Mouse (Mus musculus): Measurements from ENCODE around the gene Spty2d1.

Gene Spty2d1

DNA sequence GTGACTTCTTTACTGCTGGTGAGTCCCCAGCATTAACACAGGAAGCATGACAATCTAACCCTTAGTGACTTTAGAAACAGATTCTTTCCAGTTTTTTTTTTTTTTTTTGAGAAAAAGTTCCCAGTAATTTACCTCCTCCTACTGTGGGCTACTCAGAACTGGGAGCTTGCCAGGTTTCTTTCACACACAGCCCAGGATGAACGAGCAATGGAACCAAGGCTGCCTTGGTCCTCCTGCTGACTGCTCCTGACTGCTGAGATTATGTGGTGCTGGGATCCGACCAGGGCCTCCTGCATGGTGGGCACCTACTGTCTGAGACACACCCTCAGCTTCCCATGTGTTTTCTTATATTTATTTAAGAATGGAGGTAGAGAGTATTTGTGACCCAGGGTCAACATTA, 21.1 kb downstream of the Spty2d1 start:
- no peak for DNase-seq (ENCODE audit: low spot score)

DNA sequence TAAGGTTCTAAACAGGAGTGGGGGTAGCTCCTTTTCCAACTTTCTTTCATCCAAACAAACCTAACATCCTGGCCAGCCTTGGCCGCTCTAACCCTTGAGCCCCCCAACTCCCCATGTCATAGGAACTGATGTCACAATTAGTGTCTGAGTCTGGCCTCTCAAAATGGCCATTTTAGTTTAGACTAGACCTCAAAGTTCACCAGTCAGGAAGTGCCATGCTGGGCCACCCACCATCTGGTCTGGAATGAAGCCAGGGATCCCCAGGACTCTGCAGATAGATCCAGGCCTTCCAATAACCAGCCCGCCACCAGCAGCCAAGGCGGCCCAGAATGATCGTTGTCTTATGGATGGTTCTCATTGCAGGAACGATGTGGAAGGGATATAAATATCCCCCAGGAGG, 21.6 kb downstream of the Spty2d1 start:
- DNase-seq (ENCODE audit: low spot score) = no peak

DNA sequence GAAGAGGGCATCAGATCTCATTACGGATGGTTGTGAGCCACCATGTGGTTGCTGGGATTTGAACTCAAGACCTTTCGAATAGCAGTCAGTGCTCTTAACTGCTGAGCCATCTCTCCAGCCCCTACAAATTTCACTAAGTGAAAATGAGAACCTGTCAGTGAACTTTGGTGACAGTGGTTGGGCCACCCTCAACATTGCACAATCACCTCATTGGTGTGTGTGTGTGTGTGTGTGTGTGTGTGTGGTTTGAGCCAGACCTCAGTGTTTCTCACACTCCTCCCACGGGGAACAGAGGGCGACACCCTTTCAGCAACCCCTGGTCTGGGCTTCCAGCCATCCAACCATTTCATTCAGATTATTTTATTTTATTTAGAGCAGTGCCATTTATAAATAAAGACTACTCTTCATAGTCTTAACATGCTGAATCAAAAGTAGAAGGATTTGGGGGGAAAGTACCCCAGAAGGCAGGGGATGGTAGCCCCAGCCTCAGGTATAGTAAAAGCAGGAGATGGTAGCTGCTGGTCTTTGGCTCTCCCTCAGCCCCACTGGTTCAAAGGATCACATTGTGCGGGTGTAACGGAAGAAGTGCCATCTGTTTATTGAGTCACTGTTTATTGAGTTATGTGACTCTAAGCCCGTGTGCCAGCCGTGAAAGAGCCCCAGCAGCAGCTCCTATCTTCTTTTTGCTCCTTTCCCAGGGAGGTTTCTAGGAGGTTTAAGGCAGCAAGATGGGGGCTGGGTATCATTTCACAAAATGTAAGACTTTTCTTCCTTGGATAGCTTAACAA, 22.3 kb downstream of the Spty2d1 start:
- no peak for DNase-seq (ENCODE audit: low spot score)

DNA sequence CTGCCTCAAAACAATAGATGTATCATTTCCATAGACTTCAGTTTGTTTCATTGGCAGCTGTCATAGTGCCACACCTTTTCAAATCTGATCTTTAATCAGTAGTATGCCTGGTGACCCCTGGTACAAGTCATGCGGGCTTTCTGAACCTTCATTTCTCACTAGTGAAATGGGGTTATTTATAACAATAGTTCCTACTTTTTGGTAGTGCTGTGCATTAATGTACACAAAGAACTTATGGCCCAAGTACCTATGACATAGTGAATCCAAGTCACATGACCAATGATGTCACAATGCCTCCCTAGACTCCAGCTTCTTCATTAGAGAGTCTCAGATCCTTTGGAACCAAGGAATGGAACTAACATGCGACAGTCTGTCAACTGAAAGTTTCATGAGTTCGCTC, 24.9 kb downstream of the Spty2d1 start, which contains the start of gene Gm9999:
Gene Gm9999 (plus strand): TSS at position 301 of the 400 bp plus-strand sequence.
- no peak for DNase-seq (ENCODE audit: low spot score)

DNA sequence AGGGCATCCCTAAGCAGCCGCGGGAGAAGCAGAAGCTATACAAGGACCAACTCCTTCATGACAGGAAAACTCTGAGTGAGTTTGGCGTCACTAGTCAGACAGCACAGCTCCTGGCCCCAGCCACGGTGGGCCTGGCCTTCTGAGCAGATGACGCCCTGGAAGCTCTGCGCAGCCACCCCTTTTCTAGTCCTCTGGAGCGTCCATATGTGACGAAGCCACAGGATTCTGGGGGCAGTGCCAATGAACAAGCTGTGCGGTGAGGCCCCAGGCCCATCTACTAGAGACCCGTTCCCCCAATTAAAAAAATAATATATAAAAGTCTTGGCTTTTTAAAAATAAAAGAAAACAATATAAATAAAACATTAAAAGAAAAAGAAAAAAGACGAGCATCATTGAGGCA, 32.8 kb downstream of the Spty2d1 start:
- DNase-seq (ENCODE audit: low spot score) = no peak

DNA sequence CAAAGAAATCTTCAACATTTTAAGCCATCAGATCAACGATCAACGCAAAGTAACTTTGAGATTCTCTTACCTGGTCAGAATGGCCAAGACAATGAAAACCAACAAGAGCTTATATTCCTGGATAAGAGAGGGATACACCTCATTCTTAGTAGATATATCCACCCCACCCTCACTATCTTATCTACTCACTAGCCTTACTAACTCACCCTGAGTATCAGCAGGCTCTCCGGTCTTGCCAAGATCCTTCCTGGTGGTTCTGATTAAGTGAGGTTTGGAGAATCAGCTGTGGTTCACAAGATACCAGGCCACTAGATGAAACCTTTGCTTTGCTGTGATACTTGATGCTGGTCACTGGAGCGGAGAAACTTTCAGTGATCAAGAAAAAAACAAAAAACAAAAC, 33.6 kb downstream of the Spty2d1 start:
- no peak for DNase-seq (ENCODE audit: low spot score)

DNA sequence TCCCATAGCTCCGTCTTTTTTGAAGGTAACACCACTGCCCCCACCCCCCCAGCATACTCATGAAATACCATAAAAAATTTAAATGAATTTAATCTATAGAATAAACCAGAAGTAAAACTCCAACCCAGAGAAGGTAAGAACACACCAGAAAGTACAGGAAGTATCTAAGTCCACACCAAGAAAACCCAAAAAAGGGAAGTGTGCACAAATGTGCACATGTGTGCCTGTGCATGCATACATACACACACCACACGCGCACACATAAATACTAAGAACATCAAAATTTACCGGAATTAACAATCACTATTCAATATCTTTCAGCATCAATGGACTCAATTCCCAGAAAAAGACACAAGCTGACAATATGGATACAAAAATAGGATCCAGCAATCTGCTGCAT, 38.3 kb downstream of the Spty2d1 start:
- DNase-seq (ENCODE audit: low spot score) = no peak

DNA sequence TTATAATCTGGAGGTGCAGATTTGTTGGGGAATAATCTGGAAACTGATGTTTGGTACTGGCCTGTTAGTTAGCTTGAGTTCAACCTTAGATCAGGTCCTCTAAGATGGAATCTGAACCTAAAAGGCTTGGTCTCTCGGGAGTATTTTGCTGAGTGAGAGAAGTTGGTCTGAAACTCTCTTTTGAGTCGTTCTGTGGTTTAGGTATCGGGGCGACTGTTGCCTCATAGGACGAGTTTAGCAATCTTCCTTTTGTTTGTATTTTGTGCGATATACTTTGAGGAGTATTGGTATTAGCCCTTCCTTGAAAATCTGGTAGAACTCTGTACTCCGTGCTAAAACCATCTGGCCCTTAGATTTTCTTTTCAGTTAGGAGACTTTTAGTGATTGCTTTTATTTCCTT, 44.1 kb downstream of the Spty2d1 start:
- no peak for DNase-seq (ENCODE audit: low spot score)

DNA sequence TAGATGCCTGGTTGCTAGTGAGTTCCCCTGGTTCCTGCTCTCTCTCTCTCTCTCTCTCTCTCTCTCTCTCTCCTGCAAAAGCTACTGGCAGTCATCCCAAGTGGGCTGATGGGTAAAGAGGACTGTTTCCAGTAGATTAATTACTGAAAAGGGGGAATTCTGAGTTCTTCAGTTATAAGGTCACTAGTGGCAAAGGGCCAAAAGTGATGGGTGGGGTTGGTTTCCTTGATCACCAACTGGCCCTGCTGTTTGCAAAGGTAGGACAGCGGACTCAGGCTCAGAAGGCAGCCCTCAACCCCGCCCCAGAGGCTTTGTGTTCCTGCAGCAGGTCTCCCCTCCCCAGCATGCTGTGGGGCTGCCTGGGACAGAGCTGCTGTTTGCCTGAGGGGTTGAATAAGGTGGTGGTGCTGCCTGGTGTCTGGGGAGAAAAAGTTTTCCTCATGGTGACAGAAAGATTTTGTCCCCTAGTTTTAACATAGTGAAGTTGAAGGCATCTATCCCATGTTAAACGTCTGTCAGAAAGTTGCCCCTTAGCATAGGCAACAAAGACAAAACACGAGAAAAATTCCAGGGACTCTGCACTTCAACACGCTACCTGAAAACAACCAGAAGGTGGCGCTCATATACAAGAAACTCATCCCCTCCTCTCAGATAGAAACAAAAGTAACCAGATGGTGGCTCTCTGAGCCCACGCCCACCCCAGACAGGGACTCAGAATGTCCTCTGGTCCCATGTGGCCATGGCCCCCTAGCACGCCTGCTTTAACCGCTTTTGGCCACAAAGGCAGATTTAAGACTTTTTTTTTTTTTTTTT, 45.2 kb downstream of the Spty2d1 start:
- peak; percentile 68 for DNase-seq (ENCODE audit: low spot score)

DNA sequence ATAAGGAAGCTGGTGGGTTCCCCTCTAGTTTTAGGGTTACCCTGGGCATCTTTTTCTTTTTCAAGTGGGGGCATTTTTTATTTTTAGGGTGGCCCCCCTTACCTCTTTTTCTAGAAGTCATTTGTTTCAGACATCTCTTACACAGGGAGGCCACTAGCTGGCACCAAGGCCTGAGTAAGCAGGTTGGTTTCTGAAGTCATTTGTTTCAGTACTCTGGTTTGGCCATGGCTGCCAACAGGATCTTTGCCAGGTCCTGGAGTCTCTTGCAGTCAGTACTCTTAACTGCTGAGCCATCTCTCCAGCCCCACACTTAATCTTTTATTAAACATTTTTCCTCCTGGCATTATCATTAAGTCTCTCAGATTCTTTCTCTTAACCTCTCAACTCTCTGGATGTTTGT, 46.1 kb downstream of the Spty2d1 start:
- peak; percentile 22 for DNase-seq (ENCODE audit: low spot score)

DNA sequence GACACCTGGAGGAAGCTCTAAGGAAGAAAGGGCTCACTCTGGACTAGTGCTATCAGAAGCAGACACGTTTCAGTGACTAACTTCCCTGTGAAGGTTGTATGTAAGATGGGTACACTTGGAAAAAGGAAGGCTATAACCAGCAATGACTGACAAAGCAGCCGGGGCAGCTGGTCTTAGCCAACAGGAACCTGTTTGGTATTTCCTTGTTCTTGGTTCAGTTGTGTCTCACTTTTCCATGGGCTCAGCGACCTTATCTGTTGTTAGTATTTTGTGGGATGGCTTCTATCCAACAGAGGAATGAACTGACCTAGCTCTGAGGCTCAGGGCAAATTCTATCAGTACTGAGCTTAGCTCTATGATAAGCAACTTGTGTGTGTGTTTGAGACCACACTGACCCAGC, 47.2 kb downstream of the Spty2d1 start:
- no peak for DNase-seq (ENCODE audit: low spot score)

DNA sequence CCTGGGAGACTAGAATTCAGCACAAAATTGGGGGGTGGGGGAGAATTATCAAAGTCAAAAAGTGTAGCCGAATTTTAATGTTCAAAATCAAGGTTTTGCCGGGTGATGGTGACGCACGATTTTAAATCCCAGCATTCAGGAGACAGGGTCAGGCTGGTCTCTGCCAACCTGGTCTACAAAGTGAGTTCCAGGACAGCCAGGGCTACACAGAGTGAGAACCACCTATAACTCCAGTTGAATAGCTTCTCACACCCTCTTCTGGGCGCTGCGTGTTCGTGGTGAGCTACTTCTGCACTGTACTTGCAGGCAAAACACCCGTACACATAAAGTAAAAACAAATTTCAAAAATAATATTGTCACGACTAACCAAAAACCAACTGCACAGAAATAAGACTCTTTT, 49.4 kb downstream of the Spty2d1 start:
- no peak for DNase-seq (ENCODE audit: low spot score)

DNA sequence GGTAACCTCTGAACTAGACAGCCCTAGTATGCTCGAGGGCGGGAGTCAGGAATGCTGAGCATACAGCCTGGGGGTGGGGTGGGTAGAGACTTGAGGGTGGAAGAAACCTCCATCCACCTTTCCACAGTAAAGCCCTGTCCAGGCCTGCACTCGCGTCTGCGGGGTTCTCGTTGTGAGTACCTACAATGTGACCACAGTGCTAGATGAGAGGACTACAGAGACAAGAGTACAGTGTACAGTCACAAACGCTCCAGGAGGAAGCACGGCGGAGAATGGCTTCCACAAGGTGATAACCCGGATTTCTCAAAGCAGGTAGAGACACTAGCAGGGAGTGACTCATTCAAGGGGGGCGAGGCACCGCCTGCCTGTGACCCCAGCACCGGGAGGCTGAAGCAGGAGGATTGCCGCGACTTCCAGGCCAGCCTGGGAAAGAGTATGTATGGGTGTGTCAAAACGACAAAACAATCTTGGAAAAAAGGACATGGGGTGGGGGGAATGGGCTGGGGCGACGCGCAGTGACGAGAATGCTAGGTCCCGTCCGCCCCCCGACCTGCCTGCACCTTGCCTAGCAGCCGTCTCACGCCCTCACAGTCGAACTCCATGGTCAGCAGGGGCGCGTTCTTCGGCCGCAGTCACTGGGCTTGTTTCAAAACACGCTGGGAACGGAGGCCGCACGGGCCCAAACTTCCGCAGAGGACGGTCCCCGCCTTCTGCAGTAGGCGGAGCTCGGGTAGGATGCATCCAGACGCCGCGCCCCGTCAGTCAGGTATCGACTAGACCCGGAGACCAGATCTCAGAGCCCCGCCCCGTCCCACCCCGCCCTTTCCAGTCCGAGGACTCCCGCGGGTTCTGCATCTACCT, 50.1 kb downstream of the Spty2d1 start, which contains the start of gene Uevld:
Gene Uevld (minus strand): TSS at position 697 of the 861 bp plus-strand sequence.
- peak; percentile 98 for DNase-seq (ENCODE audit: low spot score)
